Mouse (Mus musculus) embryonic facial prominence, embryonic 13.5 days (tissue): ENCODE data around the gene Pot1b. TPM values are rescaled to one million over a fixed set of nuclear protein-coding genes. Genes with fewer than 3 reads are reported as not detected.

Source experiments
- polyA plus RNA-seq: library from polyadenylated mRNA; unstranded; fragments of >200 nt; fragmentation: Nextera tagmentation; extraction: Ambion mirVana; gene quantifications from 2 replicates; pipeline ENCODE4 v1.2.1, GENCODE M21; 2015

Pot1b gene
- polyA plus RNA-seq, 1 experiment from 2014 or later: 14.9 TPM

Other genes with a start within 250 kb of the Pot1b start
- gene Vmn2r118, start 87.4 kb downstream of the Pot1b start, polyA plus RNA-seq: not detected in 2 replicates
- 0.12 and 0.15 TPM in 2 replicates for gene Adgre4, start 37.4 kb upstream of the Pot1b start, polyA plus RNA-seq
- 11.0 and 11.2 TPM in 2 replicates for gene Zfp119a, start 166.3 kb upstream of the Pot1b start, polyA plus RNA-seq
- 14.6 and 16.5 TPM in 2 replicates for gene Zfp959, start 179.5 kb upstream of the Pot1b start, polyA plus RNA-seq
- gene Zfp119b, start 236.9 kb upstream of the Pot1b start, polyA plus RNA-seq: 5.8 and 7.2 TPM in 2 replicates
- 1.3 and 1.9 TPM in 2 replicates for gene Ebi3, start 240.0 kb upstream of the Pot1b start, polyA plus RNA-seq
- gene Yju2, start 246.5 kb upstream of the Pot1b start, polyA plus RNA-seq: 27.0 and 29.5 TPM in 2 replicates